9 mouse cellular contexts compared by ENCODE assay signal in the genomic region with DNA sequence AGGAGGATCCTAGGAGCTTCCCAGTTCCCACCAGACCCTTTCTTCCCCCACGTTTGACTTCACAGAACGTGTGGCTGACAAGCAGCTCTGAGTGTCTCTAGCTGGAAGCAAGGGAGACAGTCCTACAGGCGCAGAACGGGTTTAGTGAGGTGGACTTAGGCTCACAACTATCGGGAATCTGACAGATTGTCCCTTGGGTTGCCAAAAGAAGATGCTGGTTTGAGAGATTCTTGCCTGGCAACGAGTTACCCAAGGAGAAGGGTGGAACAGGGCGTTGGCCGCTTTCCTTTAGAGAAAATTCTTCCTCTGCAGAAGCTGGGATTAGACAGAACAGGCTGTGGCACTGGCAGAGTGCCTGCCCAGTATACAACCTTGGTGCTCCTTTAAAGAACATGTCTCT. TPM values are rescaled to one million over a fixed set of nuclear protein-coding genes. Genes with fewer than 3 reads are reported as not detected.
DNase-seq lines count a peak whose midpoint lies in the region; ATAC-seq and TF ChIP-seq lines count a peak whose summit lies in the region.
"Had no signal": no experiment of that assay in that cellular context is flagged by ENCODE, and none has a peak within 500 bp of the region (broad histone marks: within the 10 kb centered on the region; RNA-seq: fewer than 3 reads in every experiment).

No protein-coding gene starts in this region.

- no peaks in the 10 kb centered on the region for H3K9me3 ChIP-seq in heart, embryonic 16.5 days (replicated peaks; ENCODE audit: control insufficient read depth, low read length)
- H3K9me3 ChIP-seq in hindbrain, embryonic 11.5 days (ENCODE audit: control insufficient read depth, low read length), result no peaks in the 10 kb centered on the region
- H3K9me3 ChIP-seq: G1E had no signal

- peaks cover 48% of the 10 kb centered on the region for H3K27me3 ChIP-seq in heart, embryonic 16.5 days (ENCODE audit: control insufficient read depth, insufficient read depth, low read length)
- H3K27me3 ChIP-seq in heart, adult 2 months (ENCODE audit: control insufficient read depth, insufficient read depth, low read length), result no peaks in the 10 kb centered on the region
- peaks cover 16% of the 10 kb centered on the region for H3K27me3 ChIP-seq in hindbrain, embryonic 11.5 days (ENCODE audit: control insufficient read depth, insufficient read depth, low read length)

- no peak for TF ChIP-seq POLR2A in heart, adult 2 months (IDR thresholded peaks at IDR 0.05; ENCODE audit: insufficient read depth, low read depth, low read length)

- WGBS in heart, embryonic 16.5 days, result 27% methylated on average over 8 of the region's 8 CpGs
- WGBS in heart, adult 2 months, result 36% methylated on average over 8 of the region's 8 CpGs
- WGBS in hindbrain, embryonic 11.5 days, result 40% methylated on average over 8 of the region's 8 CpGs

- H3K27ac ChIP-seq in heart, embryonic 16.5 days (ENCODE audit: low read length), result no peak overlapping the region
- no peak overlapping the region for H3K27ac ChIP-seq in heart, adult 2 months
- no peak overlapping the region for H3K27ac ChIP-seq in hindbrain, embryonic 11.5 days (ENCODE audit: low read depth, low read length)

- DNase-seq in heart, adult 2 months, result no peak
- DNase-seq in cerebellum, adult 8-10 months, result peak; percentile 47
- DNase-seq in hindbrain, embryonic 11.5 days (ENCODE audit: low spot score), result peak; percentile 18
- peak; percentile 26 for DNase-seq in neural tube, embryonic 10.5 days (ENCODE audit: extremely low spot score, low spot score)
- no peak for DNase-seq in adrenal gland, postnatal 10 days
- DNase-seq in kidney, postnatal 25 days, result no peak
- no peak for DNase-seq in thymus, postnatal 10 days (ENCODE audit: low spot score in 2 of 2)

- intact Hi-C loops in heart, adult 2 months (cut with DNase I), result no loop called here

- no peak for TF ChIP-seq EP300 in heart, adult 2 months (IDR thresholded peaks at IDR 0.05; ENCODE audit: insufficient read depth, low read depth, low read length)

- no peaks in the 10 kb centered on the region for H3K4me1 ChIP-seq in heart, embryonic 16.5 days (ENCODE audit: control insufficient read depth, insufficient read depth, low read length)
- peaks cover 2% of the 10 kb centered on the region; the same call in 1 of the 2 replicates for H3K4me1 ChIP-seq in heart, adult 2 months (ENCODE audit: control insufficient read depth, insufficient read depth, low read length)
- H3K4me1 ChIP-seq in hindbrain, embryonic 11.5 days (replicated peaks; ENCODE audit: control insufficient read depth, insufficient read depth, low read length), result 0 out of 2 replicates have a peak, but pooled peaks cover 4% of the 10 kb centered on the region

- no peak for TF ChIP-seq CTCF in heart, adult 2 months (IDR thresholded peaks at IDR 0.05)

- H3K79me2 ChIP-seq in heart, adult 2 months (replicated peaks; ENCODE audit: control insufficient read depth, insufficient read depth, low read length), result no peaks in the 10 kb centered on the region

- peak overlapping the region; percentile 55 for H3K4me3 ChIP-seq in heart, embryonic 16.5 days (ENCODE audit: low read length)
- no peak overlapping the region; the same call in 1 of the 2 replicates for H3K4me3 ChIP-seq in heart, adult 2 months
- no peak overlapping the region for H3K4me3 ChIP-seq in hindbrain, embryonic 11.5 days (ENCODE audit: low read depth, low read length)

- no peak for ATAC-seq in heart, embryonic 16.5 days (replicated peaks; ENCODE audit: extremely low read depth, insufficient read depth, low FRiP score)
- ATAC-seq in hindbrain, embryonic 11.5 days (ENCODE audit: low FRiP score), result no peak

- no peak overlapping the region for H3K9ac ChIP-seq in heart, embryonic 16.5 days (ENCODE audit: low read length)
- H3K9ac ChIP-seq in heart, adult 2 months (ENCODE audit: low read depth, low read length), result no peak overlapping the region
- H3K9ac ChIP-seq in hindbrain, embryonic 11.5 days (ENCODE audit: low read depth, low read length), result peak overlapping the region; percentile 66; the same call in 1 of the 2 replicates

- H3K36me3 ChIP-seq in heart, embryonic 16.5 days (ENCODE audit: control insufficient read depth, insufficient read depth), result no peaks in the 10 kb centered on the region
- H3K36me3 ChIP-seq in heart, adult 2 months (ENCODE audit: control insufficient read depth, insufficient read depth, low read length), result no peaks in the 10 kb centered on the region
- no peaks in the 10 kb centered on the region for H3K36me3 ChIP-seq in hindbrain, embryonic 11.5 days (ENCODE audit: control insufficient read depth, insufficient read depth, low read length)
- H3K36me3 ChIP-seq: G1E had no signal

- H3K4me2 ChIP-seq in heart, embryonic 16.5 days (ENCODE audit: low read depth, low read length), result peak overlapping the region; percentile 80; the same call in 1 of the 2 replicates
- peak overlapping the region; percentile 84; the same call in 1 of the 2 replicates for H3K4me2 ChIP-seq in hindbrain, embryonic 11.5 days (replicated peaks; ENCODE audit: low read depth, low read length)

RNA-seq across cellular contexts. Expression of gene Gm960, which starts 0.4 kb away (rescaled TPM):
- 0.62 and 0.66 TPM in 2 replicates for polyA plus RNA-seq in heart, embryonic 16.5 days (2015; fragmentation: Nextera tagmentation; extraction: Ambion mirVana)
- not detected for total RNA-seq in heart, adult 2 months (2021)
- not detected in 2 replicates for polyA plus RNA-seq in heart, adult 2 months (2012; rRNA removed)
- 2.7 and 4.9 TPM in 2 replicates for polyA plus RNA-seq in hindbrain, embryonic 11.5 days (2014; fragmentation: Nextera tagmentation; extraction: Ambion mirVana)
- total RNA-seq in adrenal gland, postnatal 10 days (2021), result under 1 TPM in 1 of 2 experiments, not detected in 1; 0.97 TPM
- polyA plus RNA-seq: G1E had no signal

RNA-seq across cellular contexts. Expression of gene Sptbn2, which starts 12.1 kb away (rescaled TPM):
- 0.14 and 0.31 TPM in 2 replicates for polyA plus RNA-seq in heart, embryonic 16.5 days (2015; fragmentation: Nextera tagmentation; extraction: Ambion mirVana)
- total RNA-seq in heart, adult 2 months (2021), result under 1 TPM; 0.23 to 0.27 TPM
- polyA plus RNA-seq in heart, adult 2 months (2012; rRNA removed), result 0.18 and 0.20 TPM in 2 replicates
- 17.4 and 18.7 TPM in 2 replicates for polyA plus RNA-seq in hindbrain, embryonic 11.5 days (2014; fragmentation: Nextera tagmentation; extraction: Ambion mirVana)
- 1 to 10 TPM; 4.7 to 7.3 TPM for total RNA-seq in adrenal gland, postnatal 10 days (2021)

RNA-seq across cellular contexts. Expression of gene Rbm4b, which starts 57.4 kb away (rescaled TPM):
- polyA plus RNA-seq in heart, embryonic 16.5 days (2015; fragmentation: Nextera tagmentation; extraction: Ambion mirVana), result 34.1 and 38.0 TPM in 2 replicates
- 1 to 10 TPM; 6.3 to 6.5 TPM for total RNA-seq in heart, adult 2 months (2021)
- 5.1 and 6.9 TPM in 2 replicates for polyA plus RNA-seq in heart, adult 2 months (2012; rRNA removed)
- 146 and 154 TPM in 2 replicates for polyA plus RNA-seq in hindbrain, embryonic 11.5 days (2014; fragmentation: Nextera tagmentation; extraction: Ambion mirVana)
- total RNA-seq in adrenal gland, postnatal 10 days (2021), result 10 to 100 TPM; 11.2 to 13.1 TPM

Comparison
In these comparisons a context has a peak if more than half of its experiments do, and no peak if none do; other contexts are left out.
1. DNase-seq: peak in cerebellum, adult 8-10 months (single experiment), hindbrain, embryonic 11.5 days (single experiment) and neural tube, embryonic 10.5 days (single experiment); none in heart, adult 2 months (0 of 2), adrenal gland, postnatal 10 days (single experiment), kidney, postnatal 25 days (0 of 2) and thymus, postnatal 10 days (0 of 2).
2. RNA of gene Sptbn2, which starts 12.1 kb away (polyA plus RNA-seq): 17.4 to 18.7 TPM in hindbrain, embryonic 11.5 days; 0.18 to 0.20 TPM in heart, adult 2 months and 0.14 to 0.31 TPM in heart, embryonic 16.5 days; every median in the first group is over 10 times any median in the second.